Mouse (Mus musculus) heart, embryonic 10.5 days (tissue): ENCODE results near the gene Gimap9. TPM values are rescaled to one million over a fixed set of nuclear protein-coding genes. Genes with fewer than 3 reads are reported as not detected.
"Not testable (repeated sequence)": the region's sequence is repeated elsewhere in the genome, so short reads cannot be mapped to it uniquely, and the experiment has no call there.

ENCODE experiments used
- DNase-seq: peaks from one replicate; pipeline ENCODE4 v3.0.0-alpha.2; 2017; ENCODE audit warnings: low spot score
- H3K27ac ChIP-seq: fragments of 300-500 bp; sonication (generic); 2 replicates; pipeline ENCODE4 v1.5.1; 2016; ENCODE audit warnings: mild to moderate bottlenecking
- H3K27me3 ChIP-seq: fragments of 300-500 bp; sonication (generic); 2 replicates; pipeline ENCODE4 v1.6.1; 2016; ENCODE audit warnings: mild to moderate bottlenecking; ENCODE audit not compliant: poor library complexity, insufficient read depth, severe bottlenecking
- H3K36me3 ChIP-seq: fragments of 300-500 bp; sonication (generic); 2 replicates; pipeline ENCODE4 v1.6.1; 2016; ENCODE audit warnings: mild to moderate bottlenecking, moderate library complexity
- H3K4me1 ChIP-seq: fragments of 300-500 bp; sonication (generic); 2 replicates; pipeline ENCODE4 v1.6.1; 2016; ENCODE audit warnings: mild to moderate bottlenecking
- H3K4me3 ChIP-seq: fragments of 300-500 bp; sonication (generic); 2 replicates; pipeline ENCODE4 v1.5.1; 2016; ENCODE audit warnings: mild to moderate bottlenecking, moderate library complexity
- H3K9me3 ChIP-seq: fragments of 300-500 bp; sonication (generic); 2 replicates; pipeline ENCODE4 v1.6.1; 2016; ENCODE audit warnings: mild to moderate bottlenecking, moderate library complexity
- WGBS: fragments of 180-500 bp; shearing (Covaris S2); methylation state at CpG from one replicate; pipeline ENCODE4 v1.1.7; 2016; 5-methylcytosine and 5-hydroxymethylcytosine counted together
- polyA plus RNA-seq: library from polyadenylated mRNA; unstranded; fragments of >200 nt; fragmentation: Nextera tagmentation; extraction: Ambion mirVana; gene quantifications from 2 replicates; pipeline ENCODE4 v1.2.1, GENCODE M21; 2016

Gene Gimap9
- polyA plus RNA-seq, 1 experiment from 2014 or later = 8.7 TPM

GRCm38 (mm10) chr6:48669446-48669969, 6.4 kb upstream of the Gimap9 start:
- WGBS = 70% methylated on average over 2 of the region's 2 CpGs

GRCm38 (mm10) chr6:48674291-48675058, 1.5 kb upstream of the Gimap9 start:
- Histone ChIP-seq H3K27me3 (no peaks in the 10 kb centered on the region), H3K9me3 (no peaks in the 10 kb centered on the region), H3K36me3 (no peaks in the 10 kb centered on the region), H3K4me3 (no peak overlapping the region), H3K4me1 (peaks cover 8% of the 10 kb centered on the region), H3K27ac (no peak overlapping the region)
- WGBS = 90% methylated on average over 9 of the region's 9 CpGs
- DNase-seq = no peak

More at GRCm38 (mm10) chr6:48669446-48669969, 6.4 kb upstream of the Gimap9 start:
- no peaks in the 10 kb centered on the region for H3K36me3 ChIP-seq
- H3K9me3 ChIP-seq = no peaks in the 10 kb centered on the region
- no peak for DNase-seq
- no peaks in the 10 kb centered on the region for H3K27me3 ChIP-seq
- no peaks in the 10 kb centered on the region for H3K4me1 ChIP-seq
- no peak overlapping the region for H3K4me3 ChIP-seq
- no peak overlapping the region for H3K27ac ChIP-seq

GRCm38 (mm10) chr6:48675400-48675930, 464 bp upstream of the Gimap9 start:
- 51% methylated on average over 10 of the region's 10 CpGs for WGBS
- no peaks in the 10 kb centered on the region for H3K27me3 ChIP-seq
- H3K36me3 ChIP-seq = no peaks in the 10 kb centered on the region
- H3K9me3 ChIP-seq = no peaks in the 10 kb centered on the region
- DNase-seq = no peak
- H3K4me3 ChIP-seq = peak overlapping the region; percentile 46
- H3K4me1 ChIP-seq = peaks cover 8% of the 10 kb centered on the region
- peak overlapping the region; percentile 65; the same call in 1 of the 2 replicates for H3K27ac ChIP-seq

- 84% methylated on average over 5 of the region's 5 CpGs for WGBS
- H3K27ac ChIP-seq = no peak overlapping the region
- no peak for DNase-seq
- peaks cover 8% of the 10 kb centered on the region for H3K4me1 ChIP-seq
- no peaks in the 10 kb centered on the region for H3K9me3 ChIP-seq
- H3K4me3 ChIP-seq = peak overlapping the region; percentile 46
- H3K27me3 ChIP-seq = no peaks in the 10 kb centered on the region
- no peaks in the 10 kb centered on the region for H3K36me3 ChIP-seq
Observed at GRCm38 (mm10) chr6:48676860-48677415, 1.0 kb downstream of the Gimap9 start.

- Histone ChIP-seq H3K4me3 (no peak overlapping the region), H3K27ac (no peak overlapping the region), H3K36me3 (no peaks in the 10 kb centered on the region), H3K4me1 (peaks cover 8% of the 10 kb centered on the region), H3K27me3 (no peaks in the 10 kb centered on the region), H3K9me3 (no peaks in the 10 kb centered on the region)
- 89% methylated on average over 17 of the region's 17 CpGs for WGBS
- DNase-seq = no peak
Observed at GRCm38 (mm10) chr6:48677492-48678345, 1.8 kb downstream of the Gimap9 start.

- Histone ChIP-seq H3K9me3 (no peaks in the 10 kb centered on the region), H3K27me3 (no peaks in the 10 kb centered on the region), H3K4me1 (peaks cover 8% of the 10 kb centered on the region), H3K36me3 (no peaks in the 10 kb centered on the region), H3K27ac (no peak overlapping the region), H3K4me3 (no peak overlapping the region)
- DNase-seq = no peak
- WGBS = 86% methylated on average over 4 of the region's 4 CpGs
Observed at GRCm38 (mm10) chr6:48678391-48678790, 2.5 kb downstream of the Gimap9 start.

GRCm38 (mm10) chr6:48679701-48680100, 3.8 kb downstream of the Gimap9 start:
- Histone ChIP-seq H3K27ac (no peak overlapping the region), H3K4me3 (no peak overlapping the region), H3K36me3 (no peaks in the 10 kb centered on the region), H3K4me1 (peaks cover 8% of the 10 kb centered on the region), H3K9me3 (no peaks in the 10 kb centered on the region), H3K27me3 (no peaks in the 10 kb centered on the region)
- no peak for DNase-seq
- 77% methylated on average over 6 of the region's 6 CpGs for WGBS

GRCm38 (mm10) chr6:48680421-48680820, 4.5 kb downstream of the Gimap9 start:
- peak; percentile 14 for DNase-seq
- Histone ChIP-seq H3K4me1 (peaks cover 8% of the 10 kb centered on the region), H3K27ac (no peak overlapping the region), H3K27me3 (no peaks in the 10 kb centered on the region), H3K9me3 (no peaks in the 10 kb centered on the region), H3K4me3 (no peak overlapping the region), H3K36me3 (no peaks in the 10 kb centered on the region)
- WGBS = 75% methylated on average over 5 of the region's 5 CpGs

- 60% methylated on average over 3 of the region's 3 CpGs for WGBS
- no peak overlapping the region for H3K4me3 ChIP-seq
- H3K9me3 ChIP-seq = no peaks in the 10 kb centered on the region
- H3K27me3 ChIP-seq = no peaks in the 10 kb centered on the region
- no peaks in the 10 kb centered on the region for H3K36me3 ChIP-seq
- DNase-seq = peak; percentile 24
- no peaks in the 10 kb centered on the region for H3K4me1 ChIP-seq
- no peak overlapping the region for H3K27ac ChIP-seq
Observed at GRCm38 (mm10) chr6:48681472-48682090, 5.7 kb downstream of the Gimap9 start.

GRCm38 (mm10) chr6:48682271-48682670, 6.3 kb downstream of the Gimap9 start:
- H3K4me3 ChIP-seq = no peak overlapping the region
- DNase-seq = no peak
- H3K27ac ChIP-seq = no peak overlapping the region
- H3K4me1 ChIP-seq = no peaks in the 10 kb centered on the region
- H3K36me3 ChIP-seq = no peaks in the 10 kb centered on the region
- no peaks in the 10 kb centered on the region for H3K27me3 ChIP-seq
- no peaks in the 10 kb centered on the region for H3K9me3 ChIP-seq
- WGBS = 74% methylated on average over 4 of the region's 4 CpGs

GRCm38 (mm10) chr6:48683263-48683821, 7.4 kb downstream of the Gimap9 start:
- 85% methylated on average over 4 of the region's 4 CpGs for WGBS
- not testable (repeated sequence) for DNase-seq, H3K4me1 ChIP-seq

GRCm38 (mm10) chr6:48684319-48684718, 8.4 kb downstream of the Gimap9 start, which contains the start of gene Gimap4:
Gene Gimap4, plus strand, starts transcription at chr6:48684549.
- H3K27ac ChIP-seq = peak within 1 kb of the TSS; percentile 33
- WGBS = 63% methylated on average over 5 of the region's 5 CpGs

More at GRCm38 (mm10) chr6:48683263-48683821, 7.4 kb downstream of the Gimap9 start:
- H3K27me3 ChIP-seq, H3K27ac ChIP-seq, H3K36me3 ChIP-seq, H3K9me3 ChIP-seq, H3K4me3 ChIP-seq: not testable (repeated sequence)

More at GRCm38 (mm10) chr6:48684319-48684718, 8.4 kb downstream of the Gimap9 start, which contains the start of gene Gimap4:
- Histone ChIP-seq H3K4me3 (no peak within 1 kb of the TSS), H3K4me1 (no peaks in the 10 kb centered on the region), H3K36me3 (no peaks in the 10 kb centered on the region), H3K9me3 (no peaks in the 10 kb centered on the region), H3K27me3 (no peaks in the 10 kb centered on the region)
- no peak for DNase-seq
